Mouse (Mus musculus) cortical plate, adult 2 months (tissue): ENCODE data around the gene Ppef2.

Experiments
- CTCF ChIP-seq: fragments of 200-500 bp; IDR thresholded peaks from 2 replicates; pipeline ENCODE4 v1.5.1; 2011; ENCODE audit warnings: mild to moderate bottlenecking, control low read depth, low read length; ENCODE audit not compliant: insufficient read depth; ENCODE audit errors: extremely low read depth
- POLR2A ChIP-seq: fragments of 200-500 bp; IDR thresholded peaks from 2 replicates; pipeline ENCODE4 v1.6.1; 2011; ENCODE audit warnings: mild to moderate bottlenecking, low read length, control low read depth; ENCODE audit not compliant: insufficient read depth; ENCODE audit errors: extremely low read depth

DNA sequence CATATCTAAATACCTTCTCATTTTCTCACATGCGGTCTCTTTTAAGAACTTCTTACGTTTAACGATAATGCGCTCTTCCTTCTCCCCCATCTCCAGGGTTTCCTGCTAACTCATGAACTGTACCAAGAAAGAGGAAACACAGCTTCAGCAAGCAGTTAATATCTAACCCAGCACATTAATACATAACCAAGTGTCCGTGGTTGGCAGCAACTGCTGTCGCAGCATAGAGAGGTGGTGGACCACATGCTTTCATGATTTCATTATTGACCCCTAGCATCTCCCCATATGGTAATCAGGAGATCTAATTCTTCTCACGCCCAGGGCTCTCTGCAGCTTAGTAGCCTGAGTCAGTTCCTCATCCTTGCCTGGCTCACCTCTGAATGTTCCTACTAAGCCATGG lies 50.9 kb downstream of the Ppef2 start:
- TF ChIP-seq POLR2A, result no peak
- TF ChIP-seq CTCF, result no peak
